Mouse (Mus musculus): ENCODE measurements at regions not wholly inside any gene's neighbourhood (a gene's known extent, or its start where the extent isn't known, plus 50 kb on each side); places are given as distances from the start of the nearest gene placed in this dataset.

- no peak for TF ChIP-seq ZC3H11A (IDR thresholded peaks at IDR 0.05; ENCODE audit: borderline replicate concordance, low read depth, low read length)
- no peak for TF ChIP-seq MAFK (IDR thresholded peaks at IDR 0.05; ENCODE audit: insufficient read depth, low read depth, low read length)
- no peak for TF ChIP-seq ZNF384 (IDR thresholded peaks at IDR 0.05; ENCODE audit: low read depth, low read length)
- no peak for TF ChIP-seq CHD2 (IDR thresholded peaks at IDR 0.05; ENCODE audit: low read depth, low read length)
Measured at GRCm38 (mm10) chr6:49692032-49692539, 130.4 kb upstream of the Npy start.
